Mouse (Mus musculus): Measurements from ENCODE around the gene Pacs2. TPM values are rescaled to one million over a fixed set of nuclear protein-coding genes. Genes with fewer than 3 reads are reported as not detected.

Pacs2 gene
- polyA plus RNA-seq, 1 experiment, result 2.8 TPM

DNA sequence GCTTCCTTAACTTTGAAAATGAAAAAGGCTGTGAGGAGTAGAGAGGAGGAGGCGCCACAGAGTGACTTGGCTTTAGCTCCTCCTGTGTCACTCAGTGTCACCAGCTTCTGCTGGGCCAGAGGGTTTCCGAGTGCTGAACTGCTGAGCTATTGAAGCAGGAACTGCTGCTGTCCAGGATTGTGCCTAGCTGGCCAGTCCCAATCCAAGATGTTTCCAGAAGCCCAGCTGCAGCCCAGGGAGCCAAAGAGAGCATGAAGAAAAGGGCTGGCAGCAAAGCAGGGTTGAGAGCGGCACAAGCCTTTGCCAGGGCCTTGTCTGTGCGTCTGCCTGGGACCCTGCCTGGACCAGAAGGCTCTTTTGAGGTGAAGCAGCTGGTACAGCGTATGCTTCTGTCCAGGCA is 33.8 kb downstream of the Pacs2 start:
- Histone ChIP-seq H3K4me3 (replicated peaks) (no peak overlapping the region), H3K27me3 (ENCODE audit: control insufficient read depth) (no peaks in the 10 kb centered on the region), H3K4me1 (ENCODE audit: control insufficient read depth) (peaks cover 22% of the 10 kb centered on the region), H3K36me3 (ENCODE audit: control insufficient read depth) (peaks cover 92% of the 10 kb centered on the region), H3K9me3 (ENCODE audit: control insufficient read depth, low read length) (no peaks in the 10 kb centered on the region)
- TF ChIP-seq TAL1 (IDR thresholded peaks at IDR 0.05; ENCODE audit: low read length) (no peak), GATA1 (IDR thresholded peaks at IDR 0.05; ENCODE audit: low read length) (no peak)

GRCm38 (mm10) chr12:113049836-113050235 is 35.5 kb downstream of the Pacs2 start:
- Histone ChIP-seq H3K27me3 (ENCODE audit: control insufficient read depth) (no peaks in the 10 kb centered on the region), H3K9me3 (ENCODE audit: control insufficient read depth, low read length) (no peaks in the 10 kb centered on the region), H3K36me3 (ENCODE audit: control insufficient read depth) (peaks cover 94% of the 10 kb centered on the region), H3K4me3 (replicated peaks) (no peak overlapping the region), H3K4me1 (ENCODE audit: control insufficient read depth) (peaks cover 4% of the 10 kb centered on the region)
- TF ChIP-seq TAL1 (IDR thresholded peaks at IDR 0.05; ENCODE audit: low read length), result no peak
- TF ChIP-seq GATA1 (IDR thresholded peaks at IDR 0.05; ENCODE audit: low read length), result no peak

- TF ChIP-seq TAL1 (IDR thresholded peaks at IDR 0.05; ENCODE audit: low read length), result no peak
- TF ChIP-seq GATA1 (IDR thresholded peaks at IDR 0.05; ENCODE audit: low read length), result no peak
- no peak overlapping the region for H3K4me3 ChIP-seq (replicated peaks)
- H3K36me3 ChIP-seq (ENCODE audit: control insufficient read depth), result peaks cover 93% of the 10 kb centered on the region
- H3K9me3 ChIP-seq (ENCODE audit: control insufficient read depth, low read length), result no peaks in the 10 kb centered on the region
- H3K27me3 ChIP-seq (ENCODE audit: control insufficient read depth), result no peaks in the 10 kb centered on the region
- H3K4me1 ChIP-seq (ENCODE audit: control insufficient read depth), result no peaks in the 10 kb centered on the region
Measured at GRCm38 (mm10) chr12:113050671-113051070, 36.4 kb downstream of the Pacs2 start.

GRCm38 (mm10) chr12:113051628-113052403 is 37.5 kb downstream of the Pacs2 start:
- peaks cover 93% of the 10 kb centered on the region for H3K36me3 ChIP-seq (ENCODE audit: control insufficient read depth)

GRCm38 (mm10) chr12:113056089-113056488 is 41.8 kb downstream of the Pacs2 start:
- Histone ChIP-seq H3K4me1 (ENCODE audit: control insufficient read depth) (peaks cover 25% of the 10 kb centered on the region), H3K9me3 (ENCODE audit: control insufficient read depth, low read length) (no peaks in the 10 kb centered on the region), H3K27me3 (ENCODE audit: control insufficient read depth) (no peaks in the 10 kb centered on the region), H3K36me3 (ENCODE audit: control insufficient read depth) (peaks cover 97% of the 10 kb centered on the region), H3K4me3 (replicated peaks) (no peak overlapping the region)
- TF ChIP-seq TAL1 (IDR thresholded peaks at IDR 0.05; ENCODE audit: low read length) (no peak), GATA1 (IDR thresholded peaks at IDR 0.05; ENCODE audit: low read length) (no peak)

More at GRCm38 (mm10) chr12:113051628-113052403, 37.5 kb downstream of the Pacs2 start:
- Histone ChIP-seq H3K4me3 (replicated peaks) (no peak overlapping the region), H3K4me1 (ENCODE audit: control insufficient read depth) (no peaks in the 10 kb centered on the region), H3K9me3 (ENCODE audit: control insufficient read depth, low read length) (no peaks in the 10 kb centered on the region), H3K27me3 (ENCODE audit: control insufficient read depth) (no peaks in the 10 kb centered on the region)
- TF ChIP-seq TAL1 (IDR thresholded peaks at IDR 0.05; ENCODE audit: low read length) (no peak), GATA1 (IDR thresholded peaks at IDR 0.05; ENCODE audit: low read length) (no peak)

- peaks cover 35% of the 10 kb centered on the region for H3K4me1 ChIP-seq (ENCODE audit: control insufficient read depth)
- peaks cover 99% of the 10 kb centered on the region for H3K36me3 ChIP-seq (ENCODE audit: control insufficient read depth)
- H3K9me3 ChIP-seq (ENCODE audit: control insufficient read depth, low read length), result no peaks in the 10 kb centered on the region
- peak overlapping the region; percentile 19 for H3K4me3 ChIP-seq (replicated peaks)
- H3K27me3 ChIP-seq (ENCODE audit: control insufficient read depth), result no peaks in the 10 kb centered on the region
- TF ChIP-seq GATA1 (IDR thresholded peaks at IDR 0.05; ENCODE audit: low read length), result no peak
- no peak for TF ChIP-seq TAL1 (IDR thresholded peaks at IDR 0.05; ENCODE audit: low read length)
Measured at GRCm38 (mm10) chr12:113060178-113060577, 45.9 kb downstream of the Pacs2 start.

- H3K36me3 ChIP-seq (ENCODE audit: control insufficient read depth), result peaks cover 100% of the 10 kb centered on the region
- TF ChIP-seq GATA1 (IDR thresholded peaks at IDR 0.05; ENCODE audit: low read length) (no peak), TAL1 (IDR thresholded peaks at IDR 0.05; ENCODE audit: low read length) (no peak)
- no peaks in the 10 kb centered on the region for H3K27me3 ChIP-seq (ENCODE audit: control insufficient read depth)
- H3K4me3 ChIP-seq (replicated peaks), result no peak overlapping the region
- H3K4me1 ChIP-seq (ENCODE audit: control insufficient read depth), result peaks cover 35% of the 10 kb centered on the region
- no peaks in the 10 kb centered on the region for H3K9me3 ChIP-seq (ENCODE audit: control insufficient read depth, low read length)
Measured at GRCm38 (mm10) chr12:113061606-113062005, 47.3 kb downstream of the Pacs2 start.

DNA sequence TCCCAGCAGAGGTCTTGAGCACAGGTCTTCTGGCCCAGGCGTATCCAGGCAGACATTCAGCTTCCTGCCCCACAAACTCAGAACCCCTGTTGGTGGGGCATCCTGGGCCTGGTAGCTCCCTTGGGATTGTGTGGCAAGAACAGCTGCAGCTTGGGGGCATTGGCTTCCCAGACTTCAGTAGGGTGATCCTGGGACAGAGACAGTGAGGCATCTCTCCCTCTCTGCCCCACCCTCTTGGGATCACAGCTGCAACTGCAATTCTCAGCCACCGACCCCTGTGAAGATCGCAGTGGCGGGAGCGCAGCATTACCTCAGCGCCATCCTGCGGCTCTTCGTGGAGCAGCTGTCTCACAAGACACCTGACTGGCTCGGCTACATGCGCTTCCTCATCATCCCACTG is 47.9 kb downstream of the Pacs2 start:
- H3K9me3 ChIP-seq (ENCODE audit: control insufficient read depth, low read length), result no peaks in the 10 kb centered on the region
- H3K4me1 ChIP-seq (ENCODE audit: control insufficient read depth), result peaks cover 35% of the 10 kb centered on the region
- H3K36me3 ChIP-seq (ENCODE audit: control insufficient read depth), result peaks cover 100% of the 10 kb centered on the region

DNA sequence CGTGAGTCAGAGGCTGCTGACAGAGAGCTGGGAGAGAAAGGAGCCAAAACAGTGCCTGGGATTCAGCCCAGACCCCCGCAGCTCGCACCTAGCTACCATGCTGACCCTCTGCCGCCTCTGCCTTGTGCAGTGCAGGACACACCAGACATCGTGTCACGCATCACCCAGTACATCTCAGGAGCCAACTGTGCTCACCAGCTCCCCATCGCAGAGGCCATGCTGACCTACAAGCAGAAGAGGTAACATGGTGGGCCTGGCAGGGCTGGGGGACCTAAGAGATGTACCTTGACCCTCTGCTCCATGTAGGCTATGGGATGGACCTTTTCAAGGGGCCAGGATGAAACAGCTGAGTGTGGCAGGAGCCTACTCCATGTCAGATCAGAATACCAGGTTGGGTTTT is 49.4 kb downstream of the Pacs2 start:
- H3K4me3 ChIP-seq (replicated peaks), result no peak overlapping the region
- H3K27me3 ChIP-seq (ENCODE audit: control insufficient read depth), result no peaks in the 10 kb centered on the region
- H3K9me3 ChIP-seq (ENCODE audit: control insufficient read depth, low read length), result no peaks in the 10 kb centered on the region
- peaks cover 99% of the 10 kb centered on the region for H3K36me3 ChIP-seq (ENCODE audit: control insufficient read depth)
- no peak for TF ChIP-seq GATA1 (IDR thresholded peaks at IDR 0.05; ENCODE audit: low read length)
- no peak for TF ChIP-seq TAL1 (IDR thresholded peaks at IDR 0.05; ENCODE audit: low read length)
- peaks cover 34% of the 10 kb centered on the region for H3K4me1 ChIP-seq (ENCODE audit: control insufficient read depth)

More for the DNA sequence above, 47.9 kb downstream of the Pacs2 start:
- TF ChIP-seq GATA1 (IDR thresholded peaks at IDR 0.05; ENCODE audit: low read length) (no peak), TAL1 (IDR thresholded peaks at IDR 0.05; ENCODE audit: low read length) (no peak)
- H3K4me3 ChIP-seq (replicated peaks), result no peak overlapping the region
- H3K27me3 ChIP-seq (ENCODE audit: control insufficient read depth), result no peaks in the 10 kb centered on the region

All from erythroblast, embryonic 14.5 days (primary cell).